Mouse (Mus musculus) monocyte, adult 5-6 weeks (primary cell): Measurements from ENCODE around the gene Usp42. TPM values are rescaled to one million over a fixed set of nuclear protein-coding genes. Genes with fewer than 3 reads are reported as not detected.
A peak's percentile ranks its signal among the peaks of the same experiment; 100 is the strongest.

ENCODE experiments used
- ATAC-seq: fragments of 153-309, 156-312 bp; replicated peaks from 2 replicates; pipeline ENCODE4 v1.8.0; 2017; ENCODE audit warnings: mild to moderate bottlenecking; ENCODE audit not compliant: low TSS enrichment, insufficient number of reproducible peaks, severe bottlenecking, poor library complexity, low FRiP score
- total RNA-seq: library from RNA; stranded (forward); fragments of 200-1000, 200-491, 200-594 nt; gene quantifications from 3 replicates; pipeline ENCODE4 v1.2.3, GENCODE M21; 2017

Gene Usp42
- total RNA-seq, 1 experiment from 2014 or later, result 10.6 TPM

GRCm38 (mm10) chr5:143698454-143698853 lies 33.6 kb downstream of the Usp42 start:
- ATAC-seq, result no peak

- no peak for ATAC-seq
Observed at GRCm38 (mm10) chr5:143696323-143696722, 35.8 kb downstream of the Usp42 start.

GRCm38 (mm10) chr5:143690926-143691325 lies 41.2 kb downstream of the Usp42 start:
- ATAC-seq, result no peak

GRCm38 (mm10) chr5:143690392-143690791 lies 41.7 kb downstream of the Usp42 start:
- ATAC-seq, result no peak

- no peak for ATAC-seq
Observed at GRCm38 (mm10) chr5:143687589-143687988, 44.5 kb downstream of the Usp42 start.

- no peak for ATAC-seq
Observed at GRCm38 (mm10) chr5:143686456-143686855, 45.6 kb downstream of the Usp42 start.

GRCm38 (mm10) chr5:143684911-143685390 lies 47.1 kb downstream of the Usp42 start:
- ATAC-seq, result no peak

- ATAC-seq, result no peak
Observed at GRCm38 (mm10) chr5:143683696-143684095, 48.4 kb downstream of the Usp42 start.

GRCm38 (mm10) chr5:143679654-143680053 lies 52.4 kb downstream of the Usp42 start:
- ATAC-seq, result peak; percentile 61; the same call in 1 of the 2 replicates

- no peak for ATAC-seq
Observed at GRCm38 (mm10) chr5:143678634-143679271, 53.3 kb downstream of the Usp42 start.

GRCm38 (mm10) chr5:143677363-143677762 lies 54.7 kb downstream of the Usp42 start:
- ATAC-seq, result no peak

GRCm38 (mm10) chr5:143676218-143676985 lies 55.7 kb downstream of the Usp42 start:
- no peak for ATAC-seq

- ATAC-seq, result no peak
Observed at GRCm38 (mm10) chr5:143674576-143674975, 57.5 kb downstream of the Usp42 start.

- ATAC-seq, result no peak
Observed at GRCm38 (mm10) chr5:143670740-143671415, 61.2 kb downstream of the Usp42 start.

GRCm38 (mm10) chr5:143669839-143670238 lies 62.2 kb downstream of the Usp42 start:
- peak; percentile 57; the same call in 1 of the 2 replicates for ATAC-seq

GRCm38 (mm10) chr5:143669393-143669792 lies 62.7 kb downstream of the Usp42 start:
- no peak for ATAC-seq

GRCm38 (mm10) chr5:143668884-143669283 lies 63.2 kb downstream of the Usp42 start:
- no peak for ATAC-seq

- no peak for ATAC-seq
Observed at GRCm38 (mm10) chr5:143666015-143666414, 66.1 kb downstream of the Usp42 start.

- ATAC-seq, result no peak
Observed at GRCm38 (mm10) chr5:143665561-143665960, 66.5 kb downstream of the Usp42 start.
